In the genomic region with DNA sequence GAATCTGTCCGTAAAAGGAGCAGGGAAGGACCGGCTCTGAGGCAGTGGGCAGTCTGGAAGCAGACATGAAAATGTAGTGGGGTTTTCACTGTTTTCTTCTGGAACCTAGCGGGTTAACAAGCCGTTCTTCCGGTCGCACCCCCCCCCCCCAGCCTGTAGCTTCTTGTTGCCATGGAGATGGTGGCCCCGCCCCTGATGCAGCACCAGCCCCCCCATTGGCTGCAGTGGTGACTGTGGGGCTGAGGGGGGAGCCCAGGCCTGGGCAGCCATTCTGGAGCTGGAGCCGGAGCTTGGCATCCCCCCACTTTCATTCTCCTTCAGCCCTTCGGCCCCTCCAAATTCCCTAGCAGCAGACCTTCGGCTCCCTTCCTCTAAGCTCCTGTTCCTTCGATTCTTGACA, we compare ENCODE assay signal across 8 mouse cellular contexts. TPM values are rescaled to one million over a fixed set of nuclear protein-coding genes. Genes with fewer than 3 reads are reported as not detected.
DNase-seq lines count a peak whose midpoint lies in the region; ATAC-seq lines count a peak whose summit lies in the region.

No protein-coding gene starts in this region.

- H3K27me3 ChIP-seq in forebrain, embryonic 15.5 days = no peaks in the 10 kb centered on the region
- no peaks in the 10 kb centered on the region for H3K27me3 ChIP-seq in hindbrain, embryonic 13.5 days

- peak; percentile 74 for DNase-seq in CD4-positive helper T cell, adult 2 months (ENCODE audit: low read depth, low spot score)
- peak; percentile 83 for DNase-seq in adrenal gland, postnatal 10 days
- DNase-seq in layer of hippocampus, postnatal 36 days = peak; percentile 75 to 76
- DNase-seq in lung, postnatal 4 days = peak; percentile 85 to 90
- DNase-seq in right cerebral cortex, postnatal 10 days (ENCODE audit: low spot score in 2 of 2) = peak; percentile 94 to 95
- peak; percentile 72 for DNase-seq in yolk sac, embryonic 10.5 days (ENCODE audit: low spot score)

- no peaks in the 10 kb centered on the region for H3K9me3 ChIP-seq in forebrain, embryonic 15.5 days
- H3K9me3 ChIP-seq in hindbrain, embryonic 13.5 days = no peaks in the 10 kb centered on the region

- 0% methylated on average over 11 of the region's 11 CpGs for WGBS in forebrain, embryonic 15.5 days
- WGBS in hindbrain, embryonic 13.5 days = under 1% methylated on average over 8 of the region's 11 CpGs

- H3K4me1 ChIP-seq in forebrain, embryonic 15.5 days = peaks cover 70% of the 10 kb centered on the region
- H3K4me1 ChIP-seq in hindbrain, embryonic 13.5 days (replicated peaks) = peaks cover 76% of the 10 kb centered on the region

- peak overlapping the region; percentile 51 for H3K9ac ChIP-seq in forebrain, embryonic 15.5 days (replicated peaks)
- H3K9ac ChIP-seq in hindbrain, embryonic 13.5 days = peak overlapping the region; percentile 89

- H3K27ac ChIP-seq in forebrain, embryonic 15.5 days (replicated peaks) = peak overlapping the region; percentile 88
- H3K27ac ChIP-seq in hindbrain, embryonic 13.5 days = peak overlapping the region; percentile 85

- H3K36me3 ChIP-seq in forebrain, embryonic 15.5 days = peaks cover 23% of the 10 kb centered on the region
- H3K36me3 ChIP-seq in hindbrain, embryonic 13.5 days = peaks cover 19% of the 10 kb centered on the region

- peak overlapping the region; percentile 71 for H3K4me3 ChIP-seq in forebrain, embryonic 15.5 days
- H3K4me3 ChIP-seq in hindbrain, embryonic 13.5 days = peak overlapping the region; percentile 42

- peak overlapping the region; percentile 87 for H3K4me2 ChIP-seq in forebrain, embryonic 15.5 days (replicated peaks)
- peak overlapping the region; percentile 85 for H3K4me2 ChIP-seq in hindbrain, embryonic 13.5 days

- ATAC-seq in forebrain, embryonic 15.5 days (replicated peaks) = peak; percentile 66
- peak; percentile 49 for ATAC-seq in hindbrain, embryonic 13.5 days (ENCODE audit: low FRiP score)

RNA-seq across cellular contexts. Expression of gene Syngap1, which starts 10.4 kb away (rescaled TPM):
- 10 to 100 TPM; 15.7 to 21.6 TPM for total RNA-seq in adrenal gland, postnatal 10 days (2021)
- 6.5 and 7.3 TPM in 2 replicates for polyA plus RNA-seq in forebrain, embryonic 15.5 days (2015; fragmentation: Nextera tagmentation; extraction: Ambion mirVana)
- polyA plus RNA-seq in hindbrain, embryonic 13.5 days (2015; fragmentation: Nextera tagmentation; extraction: Ambion mirVana) = 4.6 and 5.9 TPM in 2 replicates
- total RNA-seq in layer of hippocampus, postnatal 36 days (2021) = 100 to 1,000 TPM; 449 to 485 TPM

RNA-seq across cellular contexts. Expression of gene Cuta, which starts 12.0 kb away (rescaled TPM):
- total RNA-seq in adrenal gland, postnatal 10 days (2021) = 100 to 1,000 TPM; 119 to 134 TPM
- 144 and 150 TPM in 2 replicates for polyA plus RNA-seq in forebrain, embryonic 15.5 days (2015; fragmentation: Nextera tagmentation; extraction: Ambion mirVana)
- 133 and 148 TPM in 2 replicates for polyA plus RNA-seq in hindbrain, embryonic 13.5 days (2015; fragmentation: Nextera tagmentation; extraction: Ambion mirVana)
- 100 to 1,000 TPM in 1 of 2 experiments, 10 to 100 TPM in 1; 99.3 to 104 TPM for total RNA-seq in layer of hippocampus, postnatal 36 days (2021)

RNA-seq across cellular contexts. Expression of gene Phf1, which starts 18.6 kb away (rescaled TPM):
- 10 to 100 TPM; 20.6 to 23.3 TPM for total RNA-seq in adrenal gland, postnatal 10 days (2021)
- polyA plus RNA-seq in forebrain, embryonic 15.5 days (2015; fragmentation: Nextera tagmentation; extraction: Ambion mirVana) = 17.2 and 18.3 TPM in 2 replicates
- polyA plus RNA-seq in hindbrain, embryonic 13.5 days (2015; fragmentation: Nextera tagmentation; extraction: Ambion mirVana) = 17.9 and 19.2 TPM in 2 replicates
- total RNA-seq in layer of hippocampus, postnatal 36 days (2021) = 10 to 100 TPM; 28.8 to 30.0 TPM

RNA-seq across cellular contexts. Expression of gene Zbtb9, which starts 21.6 kb away (rescaled TPM):
- 1 to 10 TPM; 5.2 to 7.4 TPM for total RNA-seq in adrenal gland, postnatal 10 days (2021)
- polyA plus RNA-seq in forebrain, embryonic 15.5 days (2015; fragmentation: Nextera tagmentation; extraction: Ambion mirVana) = 15.8 and 17.2 TPM in 2 replicates
- 17.8 and 18.0 TPM in 2 replicates for polyA plus RNA-seq in hindbrain, embryonic 13.5 days (2015; fragmentation: Nextera tagmentation; extraction: Ambion mirVana)
- total RNA-seq in layer of hippocampus, postnatal 36 days (2021) = 10 to 100 TPM; 15.0 to 15.6 TPM

RNA-seq across cellular contexts. Expression of gene Kifc5b, which starts 34.5 kb away (rescaled TPM):
- total RNA-seq in adrenal gland, postnatal 10 days (2021) = 1 to 10 TPM; 4.5 to 6.2 TPM
- 4.3 and 5.5 TPM in 2 replicates for polyA plus RNA-seq in forebrain, embryonic 15.5 days (2015; fragmentation: Nextera tagmentation; extraction: Ambion mirVana)
- polyA plus RNA-seq in hindbrain, embryonic 13.5 days (2015; fragmentation: Nextera tagmentation; extraction: Ambion mirVana) = 3.6 and 4.5 TPM in 2 replicates
- total RNA-seq in layer of hippocampus, postnatal 36 days (2021) = 1 to 10 TPM; 3.2 to 4.0 TPM

Comparison
In these comparisons a context has a peak if more than half of its experiments do, and no peak if none do; other contexts are left out.
1. Peak in every context shown above with its lines: DNase-seq, ATAC-seq, H3K4me3 ChIP-seq and H3K27ac ChIP-seq.
2. RNA of gene Syngap1, which starts 10.4 kb away (total RNA-seq): 449 to 485 TPM in layer of hippocampus, postnatal 36 days; 15.7 to 21.6 TPM in adrenal gland, postnatal 10 days; every median in the first group is over 10 times any median in the second.